Mouse (Mus musculus) lung, adult 2 months (tissue): ENCODE results near the gene Nt5c3. TPM values are rescaled to one million over a fixed set of nuclear protein-coding genes. Genes with fewer than 3 reads are reported as not detected.

Experiments used
- DNase-seq: peaks from one replicate; pipeline ENCODE4 v3.0.0; 2022
- H3K4me1 ChIP-seq: fragments of 200-500 bp; 2 replicates; pipeline ENCODE4 v1.6.1; 2011; ENCODE audit warnings: low read length; ENCODE audit not compliant: control insufficient read depth, insufficient read depth
- H3K4me3 ChIP-seq: fragments of 200-500 bp; replicated peaks from 2 replicates; pipeline ENCODE3; 2011; ENCODE audit warnings: low read depth, mild to moderate bottlenecking, control low read depth, low read length; ENCODE audit errors: extremely low read depth
- CTCF ChIP-seq: fragments of 200-500 bp; IDR thresholded peaks from 2 replicates; pipeline ENCODE4 v1.5.1; 2011; ENCODE audit warnings: mild to moderate bottlenecking, low read length, control low read depth; ENCODE audit not compliant: insufficient read depth
- POLR2A ChIP-seq: fragments of 200-500 bp; IDR thresholded peaks from 2 replicates; pipeline ENCODE4 v1.6.1; 2011; ENCODE audit warnings: low read depth, mild to moderate bottlenecking, control low read depth, low read length, borderline replicate concordance; ENCODE audit errors: extremely low read depth
- WGBS: fragments of 180-500 bp; shearing (Covaris S2); methylation state at CpG from one replicate; pipeline ENCODE4 v1.1.7; 2018; 5-methylcytosine and 5-hydroxymethylcytosine counted together
- polyA plus RNA-seq: library from polyadenylated mRNA; depleted of rRNA; stranded (reverse); fragments of >200 nt; gene quantifications from 2 replicates; pipeline ENCODE4 v1.2.3, GENCODE M21; 2012; rRNA removed

The Nt5c3 gene
- polyA plus RNA-seq: 5.2 and 6.0 TPM in 2 replicates

DNA sequence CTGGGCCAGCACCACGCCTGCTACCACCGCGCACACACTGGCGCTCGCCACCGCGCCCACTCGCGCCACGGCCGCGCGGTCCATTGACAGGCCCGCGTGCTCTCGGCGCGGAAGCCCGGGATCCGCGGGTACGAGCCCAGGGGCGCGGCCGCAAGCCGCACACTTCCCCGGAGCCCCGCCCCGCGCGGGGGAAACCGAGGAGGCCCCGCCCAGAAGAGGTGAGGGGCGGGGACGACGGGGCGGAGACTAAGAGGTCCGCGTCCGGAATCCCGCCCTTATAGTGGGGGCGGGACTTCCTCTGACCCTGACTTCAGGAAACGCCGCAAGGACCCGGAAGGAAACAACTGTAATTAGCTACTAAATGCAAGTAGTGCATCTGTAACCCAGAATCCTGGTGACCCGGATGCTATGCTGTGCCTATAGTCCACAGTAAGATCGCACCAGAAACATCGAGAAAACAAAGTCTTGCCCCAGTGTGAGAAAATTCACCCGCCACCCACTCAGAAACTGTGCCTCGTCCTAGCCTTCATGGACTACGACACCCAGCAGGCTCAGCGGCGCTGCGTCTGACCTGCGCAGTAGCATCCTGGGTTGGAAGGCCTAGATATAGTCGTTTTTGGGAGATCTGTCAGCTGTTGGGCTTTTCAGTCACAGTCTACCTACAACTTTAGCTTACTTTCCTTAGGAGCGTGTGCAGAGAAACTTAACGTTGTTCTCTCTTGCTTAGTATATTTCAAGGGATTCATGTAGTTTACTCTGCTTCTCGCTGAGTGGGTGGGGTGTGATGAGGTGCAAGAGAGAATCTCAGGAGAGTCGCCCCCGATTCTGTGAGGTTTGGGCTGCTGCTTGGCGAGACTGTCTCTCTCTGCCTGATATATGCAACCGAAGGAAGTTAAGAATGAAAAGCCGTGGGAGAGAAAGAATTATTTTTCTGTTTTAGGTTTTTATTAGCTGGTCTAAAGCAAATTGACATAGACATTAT is at the start of gene Nt5c3, which contains the start of gene Vmn1r4:
Gene Nt5c3, minus strand, starts transcription at position 207 of the 982 bp plus-strand sequence.
Gene Vmn1r4, plus strand, starts transcription at position 290 of the 982 bp plus-strand sequence.
- WGBS: 2% methylated on average over 64 of the region's 64 CpGs
- peak; percentile 92 for DNase-seq
- TF ChIP-seq POLR2A (peak; percentile 79; the same call in 1 of the 2 replicates), CTCF (no peak)
- Histone ChIP-seq H3K4me1 (peaks cover 2% of the 10 kb centered on the region; the same call in 1 of the 2 replicates), H3K4me3 (peak within 1 kb of the TSS; percentile 100)

DNA sequence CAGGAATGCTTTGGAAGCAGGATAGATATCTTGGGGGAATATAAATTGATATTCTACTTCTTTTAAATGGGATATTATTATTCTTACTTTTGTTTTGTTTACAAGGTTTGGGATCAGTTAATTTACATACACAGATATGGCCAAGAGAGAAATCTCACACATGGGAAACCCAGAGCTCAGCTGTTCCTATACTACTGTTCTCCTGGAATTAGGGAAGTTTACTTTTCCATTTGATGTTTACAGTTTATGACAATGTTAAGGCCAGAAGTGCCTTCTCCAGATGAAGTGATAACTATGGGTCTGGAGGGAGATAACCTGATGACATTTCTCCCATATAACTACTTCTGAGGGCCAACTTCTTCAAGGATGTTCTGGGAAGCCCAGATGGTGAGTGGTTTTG is 46.2 kb upstream of the Nt5c3 start, which contains the start of gene Vmn1r5:
Gene Vmn1r5, plus strand, starts transcription at position 301 of the 400 bp plus-strand sequence.
- no peak within 1 kb of the TSS for H3K4me3 ChIP-seq
- DNase-seq: no peak
- H3K4me1 ChIP-seq: no peaks in the 10 kb centered on the region
- TF ChIP-seq POLR2A (no peak), CTCF (no peak)

DNA sequence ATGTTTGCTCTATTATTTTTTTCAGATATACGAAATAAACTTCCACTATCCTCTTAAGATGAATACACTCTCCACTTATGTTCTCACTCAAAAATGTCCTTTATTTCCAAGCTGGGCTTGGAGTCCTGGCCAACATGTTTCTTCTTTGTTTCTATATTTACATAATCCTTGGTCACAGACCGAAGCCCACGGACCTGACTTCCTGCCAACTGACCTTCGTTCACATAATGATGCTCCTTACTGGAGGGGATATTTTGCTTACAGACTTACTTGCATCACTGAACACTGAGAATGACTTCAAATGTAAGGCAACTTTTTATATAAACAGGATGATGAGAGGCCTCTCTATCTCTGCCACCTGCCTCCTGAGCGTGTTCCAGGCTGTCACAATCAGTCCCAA is 32.7 kb upstream of the Nt5c3 start:
- TF ChIP-seq CTCF (no peak), POLR2A (no peak)
- no peak for DNase-seq
- WGBS: 45% methylated on average over 5 of the region's 5 CpGs
- H3K4me1 ChIP-seq: no peaks in the 10 kb centered on the region
- H3K4me3 ChIP-seq: no peak overlapping the region

DNA sequence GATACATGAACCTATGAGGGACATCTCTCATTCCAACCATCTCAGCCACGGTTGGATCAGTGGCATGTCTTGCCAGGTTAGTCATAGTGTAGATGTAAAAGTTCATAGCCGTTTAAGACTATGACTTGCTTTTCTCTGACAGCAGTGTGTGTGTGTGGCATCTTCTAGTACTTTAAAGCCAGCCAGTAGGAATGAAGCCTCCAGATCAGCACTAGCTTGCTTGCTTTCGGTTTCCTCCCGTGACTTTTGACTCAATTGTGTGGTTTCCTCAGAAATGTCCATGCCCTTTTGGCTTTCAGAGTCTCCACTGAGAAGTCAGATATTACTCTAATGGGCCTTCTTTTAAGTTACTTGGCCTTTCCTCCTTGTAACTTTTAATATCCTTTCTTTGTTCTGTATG is 10.6 kb upstream of the Nt5c3 start:
- no peak for TF ChIP-seq CTCF
- no peak for TF ChIP-seq POLR2A
- WGBS: 74% methylated on average over 4 of the region's 4 CpGs
- no peak for DNase-seq
- Histone ChIP-seq H3K4me1 (no peaks in the 10 kb centered on the region), H3K4me3 (no peak overlapping the region)

DNA sequence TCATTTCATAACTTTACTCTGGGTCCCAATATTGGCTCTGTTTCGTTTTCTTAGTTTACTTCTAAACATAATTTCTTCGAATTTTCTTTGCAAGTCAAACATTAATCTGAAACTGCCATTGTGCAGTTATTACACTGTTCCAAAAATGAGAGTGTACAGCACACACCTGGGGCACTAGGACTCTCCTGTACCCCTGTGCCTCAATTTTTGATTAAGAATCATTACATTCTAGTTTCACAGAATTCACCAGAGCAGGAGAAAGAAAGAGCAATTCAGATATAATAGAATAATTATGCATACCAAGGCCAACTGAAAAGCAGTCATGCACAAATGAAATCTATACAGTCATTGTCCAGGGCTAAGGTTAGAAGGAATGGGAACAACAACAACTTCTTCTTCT is 8.7 kb upstream of the Nt5c3 start:
- Histone ChIP-seq H3K4me1 (no peaks in the 10 kb centered on the region), H3K4me3 (no peak overlapping the region)
- 54% methylated on average over 2 of the region's 2 CpGs for whole genome bisulfite sequencing
- TF ChIP-seq CTCF (no peak), POLR2A (no peak)
- DNase-seq: no peak

DNA sequence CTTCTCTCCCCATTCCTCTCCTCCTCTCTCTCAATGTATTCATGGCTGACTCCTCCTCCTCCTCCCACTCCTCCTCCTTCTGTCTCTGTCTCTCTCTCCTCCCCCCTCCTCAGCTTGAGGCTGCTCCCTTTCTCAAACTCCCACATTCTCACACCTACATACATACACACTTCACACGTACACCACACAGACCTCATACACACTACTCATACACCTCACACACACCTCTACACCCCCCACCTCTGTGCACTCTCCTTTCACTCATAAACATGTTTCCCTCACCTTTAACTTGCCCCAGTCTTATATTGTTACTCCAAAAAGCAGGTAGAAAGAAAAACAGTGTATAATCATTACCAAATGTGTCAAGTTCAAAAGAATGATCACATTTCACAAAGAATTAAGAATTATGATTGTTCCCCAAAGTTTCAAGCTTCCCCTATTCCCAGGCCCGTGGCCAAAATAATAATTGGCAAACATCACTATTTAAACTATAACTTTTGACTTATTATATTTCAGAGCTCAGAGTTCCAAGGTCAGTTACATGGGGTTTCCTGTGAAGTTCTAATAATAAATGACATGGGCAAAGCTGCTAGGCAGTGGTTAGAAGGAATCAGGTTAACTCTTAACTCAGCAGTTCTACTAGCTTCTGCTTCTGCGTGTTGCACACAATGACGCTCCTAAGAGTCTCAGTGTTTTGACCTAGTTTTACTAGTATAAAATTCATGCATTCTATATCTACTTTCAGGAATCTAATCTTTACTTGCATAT is 8.1 kb upstream of the Nt5c3 start:
- WGBS: 58% methylated on average over 4 of the region's 4 CpGs
- no peak overlapping the region for H3K4me3 ChIP-seq
- H3K4me1 ChIP-seq: no peaks in the 10 kb centered on the region
- no peak for TF ChIP-seq CTCF
- TF ChIP-seq POLR2A: no peak
- no peak for DNase-seq

DNA sequence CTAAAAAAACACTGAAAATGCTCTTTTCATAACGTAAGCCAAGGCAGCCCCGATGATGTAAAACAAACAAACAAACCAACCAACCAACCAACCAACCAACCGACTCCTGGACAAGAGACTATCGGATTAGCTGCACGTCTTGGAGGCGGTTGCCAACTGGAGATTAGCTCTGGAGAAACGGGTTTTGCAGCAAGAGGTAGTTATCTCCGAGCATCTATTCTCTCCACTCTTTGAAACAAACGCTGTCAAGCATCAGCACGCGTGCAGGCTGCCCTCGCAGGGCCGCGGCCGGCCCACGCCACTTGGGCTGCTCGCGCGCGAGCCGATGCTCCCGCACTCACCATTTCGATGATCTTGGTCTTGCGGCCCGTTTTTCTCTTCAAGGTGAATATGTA is 404 bp downstream of the Nt5c3 start:
- no peak for DNase-seq
- TF ChIP-seq POLR2A: no peak
- no peak for TF ChIP-seq CTCF
- WGBS: under 1% methylated on average over 25 of the region's 25 CpGs
- peaks cover 2% of the 10 kb centered on the region; the same call in 1 of the 2 replicates for H3K4me1 ChIP-seq
- peak overlapping the region; percentile 100 for H3K4me3 ChIP-seq

DNA sequence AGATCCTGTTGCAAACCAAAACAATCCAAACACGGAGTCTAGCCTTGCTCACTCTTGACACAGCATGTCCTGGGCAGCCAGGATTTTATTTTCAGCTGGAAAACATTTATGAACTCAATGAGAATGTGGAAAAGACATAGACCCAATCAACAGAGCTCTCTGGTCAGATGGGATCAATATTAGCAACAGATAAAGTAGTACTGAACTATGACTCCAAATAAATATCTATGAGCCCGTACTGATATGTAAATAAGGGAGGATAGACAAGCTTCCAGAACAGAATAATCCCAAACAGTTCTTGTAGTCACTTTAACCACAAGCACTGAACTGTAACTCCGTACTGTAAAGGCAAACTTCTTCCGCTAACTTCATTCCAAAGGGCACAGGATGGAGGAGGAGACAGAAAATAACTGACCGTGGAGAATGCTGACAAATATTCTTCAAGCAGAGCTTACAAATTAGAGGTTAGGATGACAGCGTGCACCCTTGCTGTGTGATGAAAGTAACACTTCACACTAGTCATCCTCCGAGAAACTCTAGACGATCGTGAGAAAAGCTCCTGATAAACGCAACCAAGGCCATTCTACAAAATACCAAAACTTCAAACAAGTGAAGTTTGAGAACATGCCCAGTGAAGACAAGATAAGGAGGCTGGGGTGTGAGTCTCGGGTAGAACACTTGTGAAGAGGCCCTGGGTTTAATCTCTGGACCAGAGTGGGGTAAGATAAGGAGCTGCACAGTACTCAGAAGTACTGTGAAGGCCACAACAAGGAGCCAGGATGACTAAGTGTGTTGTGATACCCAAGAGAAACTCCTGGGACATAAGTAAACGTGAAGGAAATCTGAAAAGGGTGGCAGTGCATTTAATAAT is 3.3 kb downstream of the Nt5c3 start:
- DNase-seq: no peak
- H3K4me3 ChIP-seq: no peak overlapping the region
- WGBS: 53% methylated on average over 12 of the region's 12 CpGs
- H3K4me1 ChIP-seq: peaks cover 13% of the 10 kb centered on the region
- no peak for TF ChIP-seq POLR2A
- no peak for TF ChIP-seq CTCF
